Mouse (Mus musculus) kidney, adult 2 months (tissue): ENCODE results near the gene Pced1b.

ENCODE experiments used
- CTCF ChIP-seq: fragments of 200-500 bp; conservative IDR thresholded peaks from 2 replicates; pipeline ENCODE4 v1.5.1; 2011; ENCODE audit warnings: low read depth, mild to moderate bottlenecking, control low read depth, low read length, moderate library complexity, mixed read lengths; ENCODE audit not compliant: insufficient read depth, insufficient read length
- POLR2A ChIP-seq: fragments of 200-500 bp; IDR thresholded peaks from one replicate; pipeline ENCODE4 v1.6.1; 2011; ENCODE audit warnings: low read depth, low read length, control low read depth

DNA sequence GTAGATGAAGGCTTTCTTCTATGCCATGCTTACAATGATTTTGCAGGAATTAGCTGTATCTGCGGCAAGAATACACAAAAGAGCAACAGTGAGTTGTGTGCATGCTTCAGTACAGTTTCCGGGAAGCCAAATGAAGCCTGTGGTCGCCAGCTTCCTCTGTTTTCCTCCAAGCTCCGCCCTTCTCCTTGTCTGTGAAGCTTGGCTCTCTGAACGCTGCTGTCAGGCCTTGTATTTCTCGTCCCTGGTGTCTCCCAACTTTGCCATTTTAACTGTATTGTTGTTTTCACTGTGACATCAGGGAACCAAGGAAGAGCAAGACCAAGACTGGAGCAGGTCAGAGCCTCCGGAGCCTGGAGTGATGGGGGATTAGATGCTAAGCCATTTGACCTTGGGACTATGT, 177.5 kb downstream of the Pced1b start:
- TF ChIP-seq CTCF (no peak), POLR2A (no peak)
